Mouse (Mus musculus) hindbrain, embryonic 12.5 days (tissue): ENCODE measurements around the gene Crygc. TPM values are rescaled to one million over a fixed set of nuclear protein-coding genes. Genes with fewer than 3 reads are reported as not detected.

Experiments used
- ATAC-seq: fragments of 200-750 bp; cut with Nextera tagmentation; 2 replicates; pipeline ENCODE4 v1.8.0; 2017; ENCODE audit warnings: moderate TSS enrichment; ENCODE audit not compliant: low FRiP score
- H3K27ac ChIP-seq: fragments of 300-500 bp; sonication (generic); 2 replicates; pipeline ENCODE4 v1.5.1; 2016; ENCODE audit warnings: mild to moderate bottlenecking
- H3K27me3 ChIP-seq: fragments of 300-500 bp; sonication (generic); 2 replicates; pipeline ENCODE4 v1.6.1; 2016; ENCODE audit warnings: mild to moderate bottlenecking
- H3K36me3 ChIP-seq: fragments of 300-500 bp; sonication (generic); 2 replicates; pipeline ENCODE4 v1.6.1; 2016; ENCODE audit warnings: mild to moderate bottlenecking
- H3K4me1 ChIP-seq: fragments of 300-500 bp; sonication (generic); 2 replicates; pipeline ENCODE4 v1.6.1; 2016
- H3K4me2 ChIP-seq: fragments of 300-500 bp; sonication (generic); replicated peaks from 2 replicates; pipeline ENCODE4 v1.6.1; 2016; ENCODE audit warnings: mild to moderate bottlenecking
- H3K4me3 ChIP-seq: fragments of 300-500 bp; sonication (generic); 2 replicates; pipeline ENCODE4 v1.5.1; 2016; ENCODE audit warnings: mild to moderate bottlenecking
- H3K9ac ChIP-seq: fragments of 300-500 bp; sonication (generic); 2 replicates; pipeline ENCODE4 v1.6.1; 2016; ENCODE audit warnings: mild to moderate bottlenecking, moderate library complexity
- H3K9me3 ChIP-seq: fragments of 300-500 bp; sonication (generic); replicated peaks from 2 replicates; pipeline ENCODE4 v1.6.1; 2016; ENCODE audit warnings: mild to moderate bottlenecking
- WGBS: fragments of 180-500 bp; shearing (Covaris S2); methylation state at CpG from one replicate; pipeline ENCODE4 v1.1.7; 2016; 5-methylcytosine and 5-hydroxymethylcytosine counted together
- polyA plus RNA-seq: library from polyadenylated mRNA; unstranded; fragments of >200 nt; fragmentation: Nextera tagmentation; extraction: Ambion mirVana; gene quantifications from 2 replicates; pipeline ENCODE4 v1.2.1, GENCODE M21; 2016

The Crygc gene
- polyA plus RNA-seq, 1 experiment from 2014 or later = not detected

- 41% methylated on average over 8 of the region's 8 CpGs for WGBS
- no peak for ATAC-seq
- no peaks in the 10 kb centered on the region for H3K36me3 ChIP-seq
- H3K9me3 ChIP-seq = no peaks in the 10 kb centered on the region
- H3K27ac ChIP-seq = no peak overlapping the region
- no peak overlapping the region for H3K4me2 ChIP-seq
- no peak overlapping the region for H3K9ac ChIP-seq
- no peaks in the 10 kb centered on the region; the same call in 1 of the 2 replicates for H3K4me1 ChIP-seq
- H3K4me3 ChIP-seq = no peak overlapping the region
- no peaks in the 10 kb centered on the region for H3K27me3 ChIP-seq
Observed at GRCm38 (mm10) chr1:65046401-65047109, 26.9 kb downstream of the Crygc start.

DNA sequence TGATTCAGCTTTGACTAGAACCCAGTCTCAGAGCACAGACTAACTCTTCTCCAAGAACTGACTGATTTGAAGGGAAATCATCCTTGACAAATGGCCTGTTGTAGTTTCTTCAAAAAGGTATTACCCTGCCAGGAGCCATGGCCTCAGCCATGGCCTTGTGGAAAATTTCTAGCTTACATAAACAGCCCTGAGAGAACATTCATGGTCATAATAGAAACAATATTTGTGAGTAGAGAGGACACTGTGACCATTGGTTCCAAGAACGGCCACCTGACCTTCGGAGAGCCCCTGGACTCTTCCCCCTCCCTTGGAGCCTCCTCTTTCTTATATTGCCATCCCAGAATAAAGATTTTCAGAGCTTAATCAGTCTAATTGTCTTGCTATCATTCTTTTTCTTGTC is 30.1 kb downstream of the Crygc start:
- no peaks in the 10 kb centered on the region for H3K9me3 ChIP-seq
- H3K4me3 ChIP-seq = no peak overlapping the region
- H3K9ac ChIP-seq = no peak overlapping the region
- no peaks in the 10 kb centered on the region for H3K27me3 ChIP-seq
- no peak for ATAC-seq
- H3K36me3 ChIP-seq = no peaks in the 10 kb centered on the region
- H3K4me1 ChIP-seq = no peaks in the 10 kb centered on the region
- no peak overlapping the region for H3K27ac ChIP-seq
- no peak overlapping the region for H3K4me2 ChIP-seq
- WGBS = 84% methylated on average over 2 of the region's 2 CpGs

- no peak overlapping the region for H3K9ac ChIP-seq
- no peak overlapping the region for H3K27ac ChIP-seq
- no peak overlapping the region for H3K4me2 ChIP-seq
- H3K27me3 ChIP-seq = no peaks in the 10 kb centered on the region
- no peaks in the 10 kb centered on the region for H3K9me3 ChIP-seq
- H3K36me3 ChIP-seq = no peaks in the 10 kb centered on the region
- 94% methylated on average over 3 of the region's 3 CpGs for WGBS
- no peak for ATAC-seq
- H3K4me3 ChIP-seq = no peak overlapping the region
- no peaks in the 10 kb centered on the region for H3K4me1 ChIP-seq
Observed at GRCm38 (mm10) chr1:65041837-65042236, 31.7 kb downstream of the Crygc start.

DNA sequence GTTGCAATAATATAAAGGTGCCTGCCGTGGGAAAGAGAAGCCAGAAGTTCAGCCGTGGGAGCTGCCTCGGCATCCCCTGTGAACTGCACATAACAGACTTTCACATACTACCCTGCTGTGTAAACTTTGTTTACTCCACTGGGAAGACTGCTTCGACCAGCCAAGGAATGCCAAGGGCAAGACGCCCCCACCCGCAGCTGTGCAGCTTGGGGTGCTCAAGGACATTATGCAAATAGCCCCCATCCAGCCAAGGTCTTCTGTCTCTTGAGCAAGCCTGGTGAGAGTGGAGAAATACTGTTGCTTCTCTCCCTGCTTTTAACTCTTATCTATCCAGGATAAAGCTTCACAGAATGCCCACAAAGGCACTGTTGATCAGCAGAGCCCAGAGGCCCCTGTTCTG is 32.7 kb downstream of the Crygc start:
- H3K27ac ChIP-seq = no peak overlapping the region
- no peak overlapping the region for H3K4me2 ChIP-seq
- H3K9me3 ChIP-seq = no peaks in the 10 kb centered on the region
- no peaks in the 10 kb centered on the region for H3K27me3 ChIP-seq
- WGBS = 75% methylated on average over 6 of the region's 6 CpGs
- no peak overlapping the region for H3K9ac ChIP-seq
- no peak overlapping the region for H3K4me3 ChIP-seq
- ATAC-seq = no peak
- no peaks in the 10 kb centered on the region for H3K4me1 ChIP-seq
- H3K36me3 ChIP-seq = no peaks in the 10 kb centered on the region

DNA sequence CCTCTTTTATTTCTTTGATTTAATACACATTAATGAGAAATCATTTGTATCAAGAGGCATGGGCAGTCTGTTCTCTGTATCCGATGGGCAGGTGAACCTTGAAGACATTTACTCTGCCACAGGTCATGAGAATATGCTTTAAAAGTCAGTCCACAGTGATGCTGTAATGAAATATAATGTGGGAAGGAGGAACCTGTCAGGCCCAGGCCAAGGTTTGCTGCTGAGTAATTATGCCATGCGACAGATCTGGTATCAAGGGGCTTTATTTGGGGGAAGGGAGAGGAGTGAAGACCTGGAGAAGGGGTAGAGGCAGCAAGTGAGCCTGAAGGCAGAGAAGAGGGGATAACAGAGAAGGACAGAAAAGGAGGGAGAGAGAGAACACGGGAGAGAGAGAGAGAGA is 33.8 kb downstream of the Crygc start:
- 70% methylated on average over 3 of the region's 3 CpGs for WGBS
- H3K9ac ChIP-seq = no peak overlapping the region
- H3K36me3 ChIP-seq = no peaks in the 10 kb centered on the region
- no peak for ATAC-seq
- no peaks in the 10 kb centered on the region for H3K4me1 ChIP-seq
- no peaks in the 10 kb centered on the region for H3K27me3 ChIP-seq
- H3K4me3 ChIP-seq = no peak overlapping the region
- no peak overlapping the region for H3K27ac ChIP-seq
- H3K9me3 ChIP-seq = no peaks in the 10 kb centered on the region
- no peak overlapping the region for H3K4me2 ChIP-seq

DNA sequence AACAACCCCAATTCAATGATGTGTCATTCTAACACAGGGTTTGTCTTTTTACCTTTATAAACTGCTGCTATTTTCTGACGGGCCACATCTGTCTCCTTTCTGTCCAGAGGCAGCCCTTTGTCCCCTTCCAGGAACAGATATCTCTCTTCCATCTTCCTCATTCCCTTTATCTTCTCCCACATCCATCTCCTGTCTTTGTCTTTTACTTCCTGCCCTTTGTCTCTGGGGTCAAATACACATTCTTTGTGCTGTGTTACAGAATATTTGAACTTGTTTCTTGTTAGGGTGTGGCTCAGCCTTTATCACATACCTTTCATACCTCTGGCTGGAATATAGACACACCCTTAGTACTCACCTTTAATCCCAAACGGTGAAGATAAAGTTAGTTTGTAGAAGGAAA is 35.9 kb downstream of the Crygc start:
- Histone ChIP-seq H3K27ac (no peak overlapping the region), H3K4me3 (no peak overlapping the region), H3K36me3 (no peaks in the 10 kb centered on the region), H3K9me3 (no peaks in the 10 kb centered on the region), H3K9ac (no peak overlapping the region), H3K4me2 (no peak overlapping the region), H3K27me3 (no peaks in the 10 kb centered on the region), H3K4me1 (no peaks in the 10 kb centered on the region)
- 71% methylated on average over 2 of the region's 2 CpGs for WGBS
- ATAC-seq = no peak

DNA sequence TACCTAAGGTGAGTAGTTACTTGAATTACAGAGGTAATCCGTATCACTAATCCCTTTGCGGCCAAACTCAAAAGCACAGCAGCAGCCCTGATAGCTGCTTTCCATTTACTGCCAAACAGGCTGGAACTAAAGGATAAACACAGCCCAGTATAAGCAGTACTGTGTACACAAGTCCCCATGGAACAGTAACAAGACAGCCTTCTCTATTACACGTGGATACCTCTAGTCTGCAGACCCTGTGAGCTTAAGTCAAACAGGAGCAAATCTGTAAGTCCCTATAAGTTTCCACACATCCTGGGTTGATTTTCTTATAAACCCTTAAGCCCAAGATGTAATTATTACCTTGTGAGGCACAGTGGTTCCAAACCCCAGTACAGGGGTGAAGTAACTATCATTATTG is 38.0 kb downstream of the Crygc start:
- no peak overlapping the region for H3K4me3 ChIP-seq
- 49% methylated on average over 3 of the region's 3 CpGs for WGBS

GRCm38 (mm10) chr1:65032641-65033040 is 40.8 kb downstream of the Crygc start, which contains the start of gene Akr1cl:
Gene Akr1cl, minus strand, starts transcription at chr1:65032759.
- no peaks in the 10 kb centered on the region for H3K4me1 ChIP-seq
- no peak within 1 kb of the TSS for H3K27ac ChIP-seq
- no peaks in the 10 kb centered on the region for H3K27me3 ChIP-seq
- no peaks in the 10 kb centered on the region for H3K36me3 ChIP-seq
- no peak within 1 kb of the TSS for H3K4me3 ChIP-seq
- H3K9me3 ChIP-seq = no peaks in the 10 kb centered on the region
- H3K4me2 ChIP-seq = no peak within 1 kb of the TSS
- no peak within 1 kb of the TSS for H3K9ac ChIP-seq
- no peak for ATAC-seq

More for the DNA sequence above, 38.0 kb downstream of the Crygc start:
- H3K27me3 ChIP-seq = no peaks in the 10 kb centered on the region
- no peak overlapping the region for H3K9ac ChIP-seq
- H3K27ac ChIP-seq = no peak overlapping the region
- no peaks in the 10 kb centered on the region for H3K36me3 ChIP-seq
- H3K4me2 ChIP-seq = no peak overlapping the region
- no peaks in the 10 kb centered on the region for H3K9me3 ChIP-seq
- no peak for ATAC-seq
- no peaks in the 10 kb centered on the region for H3K4me1 ChIP-seq

- H3K9ac ChIP-seq = no peak overlapping the region
- no peak overlapping the region for H3K4me3 ChIP-seq
- H3K9me3 ChIP-seq = no peaks in the 10 kb centered on the region
- no peaks in the 10 kb centered on the region for H3K36me3 ChIP-seq
- WGBS = 71% methylated on average over 9 of the region's 9 CpGs
- H3K27ac ChIP-seq = no peak overlapping the region
- H3K4me1 ChIP-seq = no peaks in the 10 kb centered on the region
- H3K27me3 ChIP-seq = no peaks in the 10 kb centered on the region
- H3K4me2 ChIP-seq = no peak overlapping the region
- no peak for ATAC-seq
Observed at GRCm38 (mm10) chr1:65028206-65028605, 45.3 kb downstream of the Crygc start.

Other genes starting within 250 kb of the Crygc start
- gene Plekhm3, start 116.9 kb downstream of the Crygc start, polyA plus RNA-seq = 11.8 and 13.4 TPM in 2 replicates
- gene Akr1cl, start 40.9 kb downstream of the Crygc start, polyA plus RNA-seq = 0.29 and 0.41 TPM in 2 replicates
- gene Cryge, start 22.5 kb downstream of the Crygc start, polyA plus RNA-seq = not detected in 2 replicates
- not detected in 2 replicates for gene Crygd, start 10.2 kb downstream of the Crygc start, polyA plus RNA-seq
- not detected in 2 replicates for gene Crygb, start 8.6 kb upstream of the Crygc start, polyA plus RNA-seq
- not detected in 2 replicates for gene Cryga, start 29.7 kb upstream of the Crygc start, polyA plus RNA-seq
- not detected in 2 replicates for gene Gm28845, start 45.9 kb upstream of the Crygc start, polyA plus RNA-seq
- 0.39 and 0.42 TPM in 2 replicates for gene D630023F18Rik, start 49.5 kb upstream of the Crygc start, polyA plus RNA-seq
- gene Idh1, start 112.8 kb upstream of the Crygc start, polyA plus RNA-seq = 383 and 401 TPM in 2 replicates
- gene Pikfyve, start 113.0 kb upstream of the Crygc start, polyA plus RNA-seq = 18.9 and 20.2 TPM in 2 replicates
- 1.0 and 1.5 TPM in 2 replicates for gene Pth2r, start 208.4 kb upstream of the Crygc start, polyA plus RNA-seq